Mouse (Mus musculus) lung, postnatal 14 days (tissue): Measurements from ENCODE around the gene Kcnip1.

Source experiments
- DNase-seq: peaks from one replicate; pipeline ENCODE4 v3.0.0; 2021

The Kcnip1 gene

GRCm38 (mm10) chr11:33748754-33749153 is 244.2 kb downstream of the Kcnip1 start:
- no peak for DNase-seq

GRCm38 (mm10) chr11:33747402-33747955 is 245.5 kb downstream of the Kcnip1 start:
- no peak for DNase-seq

GRCm38 (mm10) chr11:33746402-33746801 is 246.6 kb downstream of the Kcnip1 start:
- DNase-seq: peak; percentile 35

GRCm38 (mm10) chr11:33745821-33746329 is 247.1 kb downstream of the Kcnip1 start:
- DNase-seq: no peak

GRCm38 (mm10) chr11:33744429-33744828 is 248.5 kb downstream of the Kcnip1 start:
- DNase-seq: peak; percentile 35

GRCm38 (mm10) chr11:33740187-33740586 is 252.8 kb downstream of the Kcnip1 start:
- DNase-seq: no peak

GRCm38 (mm10) chr11:33736426-33736825 is 256.5 kb downstream of the Kcnip1 start:
- DNase-seq: no peak

- DNase-seq: peak; percentile 83
Measured at GRCm38 (mm10) chr11:33733269-33733668, 259.7 kb downstream of the Kcnip1 start.

- no peak for DNase-seq
Measured at GRCm38 (mm10) chr11:33732358-33732757, 260.6 kb downstream of the Kcnip1 start.

- peak; percentile 80 for DNase-seq
Measured at GRCm38 (mm10) chr11:33721297-33721696, 271.7 kb downstream of the Kcnip1 start.

- no peak for DNase-seq
Measured at GRCm38 (mm10) chr11:33706777-33707176, 286.2 kb downstream of the Kcnip1 start.

GRCm38 (mm10) chr11:33701958-33702459 is 290.9 kb downstream of the Kcnip1 start:
- no peak for DNase-seq

GRCm38 (mm10) chr11:33701236-33701957 is 291.6 kb downstream of the Kcnip1 start:
- no peak for DNase-seq

- no peak for DNase-seq
Measured at GRCm38 (mm10) chr11:33700725-33701124, 292.2 kb downstream of the Kcnip1 start.

GRCm38 (mm10) chr11:33690181-33690580 is 302.8 kb downstream of the Kcnip1 start:
- DNase-seq: no peak

- peak; percentile 7 for DNase-seq
Measured at GRCm38 (mm10) chr11:33685904-33686303, 307.0 kb downstream of the Kcnip1 start.

- peak; percentile 66 for DNase-seq
Measured at GRCm38 (mm10) chr11:33680151-33680550, 312.8 kb downstream of the Kcnip1 start.

GRCm38 (mm10) chr11:33670105-33670965 is 322.6 kb downstream of the Kcnip1 start:
- no peak for DNase-seq

- no peak for DNase-seq
Measured at GRCm38 (mm10) chr11:33668376-33668775, 324.6 kb downstream of the Kcnip1 start.

- no peak for DNase-seq
Measured at GRCm38 (mm10) chr11:33663599-33663998, 329.4 kb downstream of the Kcnip1 start.

- DNase-seq: peak; percentile 7
Measured at GRCm38 (mm10) chr11:33660016-33660913, 332.7 kb downstream of the Kcnip1 start.
